Mouse (Mus musculus): ENCODE results near the gene Etl4.

DNA sequence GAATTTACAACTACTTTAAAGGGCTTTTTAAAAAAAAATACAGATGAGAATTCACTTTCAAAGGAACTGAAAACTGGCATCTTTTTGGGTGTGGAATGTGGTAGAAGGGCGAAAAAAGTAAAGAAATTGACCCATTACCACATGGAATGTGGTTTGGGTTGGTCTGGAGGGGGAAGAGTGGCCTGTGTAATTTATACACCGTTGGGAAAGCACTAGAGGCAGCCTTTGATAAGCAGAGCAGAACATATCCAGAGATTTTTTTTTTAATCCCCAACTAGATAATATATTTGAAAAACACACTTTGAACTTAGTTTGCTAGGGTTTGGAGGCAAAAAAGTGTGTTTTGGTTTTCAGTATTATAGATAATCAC is 382.1 kb downstream of the Etl4 start:
- TF ChIP-seq POLR2A (IDR thresholded peaks at IDR 0.05; ENCODE audit: borderline replicate concordance, extremely low read depth, low read depth, low read length) (no peak), CTCF (IDR thresholded peaks at IDR 0.05; ENCODE audit: insufficient read depth, low read length) (no peak)

Measured in lung, adult 2 months (tissue).